13 mouse cellular contexts compared by ENCODE assay signal in genomic region chr14:122483556-122484421, GRCm38 (mm10). TPM values are rescaled to one million over a fixed set of nuclear protein-coding genes. Genes with fewer than 3 reads are reported as not detected.
A peak's percentile ranks its signal among the peaks of the same experiment; 100 is the strongest.
DNase-seq lines count a peak whose midpoint lies in the region; ATAC-seq and TF ChIP-seq lines count a peak whose summit lies in the region.
"Had no signal": no experiment of that assay in that cellular context is flagged by ENCODE, and none has a peak within 500 bp of the region (broad histone marks: within the 10 kb centered on the region; RNA-seq: fewer than 3 reads in every experiment).

No protein-coding gene starts in this region.

- H3K9me3 ChIP-seq in lung, embryonic 14.5 days (ENCODE audit: low read depth, low read length), result no peaks in the 10 kb centered on the region
- no peaks in the 10 kb centered on the region for H3K9me3 ChIP-seq in forebrain, embryonic 14.5 days (replicated peaks; ENCODE audit: control insufficient read depth, low read length)
- H3K9me3 ChIP-seq in midbrain, embryonic 10.5 days (replicated peaks), result no peaks in the 10 kb centered on the region
- H3K9me3 ChIP-seq: embryonic facial prominence, embryonic 13.5 days had no signal

- peaks cover 90% of the 10 kb centered on the region for H3K27me3 ChIP-seq in lung, embryonic 14.5 days (ENCODE audit: insufficient read depth, low read length)
- H3K27me3 ChIP-seq in forebrain, embryonic 14.5 days (replicated peaks; ENCODE audit: control insufficient read depth, insufficient read depth, low read length), result peaks cover 57% of the 10 kb centered on the region
- peaks cover 98% of the 10 kb centered on the region for H3K27me3 ChIP-seq in midbrain, embryonic 10.5 days (ENCODE audit: low read depth, poor library complexity, severe bottlenecking)
- peaks cover 9% of the 10 kb centered on the region for H3K27me3 ChIP-seq in kidney, adult 2 months (replicated peaks; ENCODE audit: control insufficient read depth, insufficient read depth, low read length)

- peak; percentile 15; the same call in 1 of the 2 replicates for ATAC-seq in lung, embryonic 14.5 days (ENCODE audit: insufficient read depth)
- ATAC-seq in forebrain, embryonic 14.5 days, result no peak
- ATAC-seq in frontal cortex, adult (ENCODE audit: low TSS enrichment), result no peak
- ATAC-seq: intestine, postnatal 0 days had no signal

- no peaks in the 10 kb centered on the region for H3K4me1 ChIP-seq in lung, embryonic 14.5 days (ENCODE audit: insufficient read depth)
- peaks cover 9% of the 10 kb centered on the region; the same call in 1 of the 2 replicates for H3K4me1 ChIP-seq in forebrain, embryonic 14.5 days (ENCODE audit: control insufficient read depth, insufficient read depth, low read length)
- H3K4me1 ChIP-seq in midbrain, embryonic 10.5 days, result peaks cover 66% of the 10 kb centered on the region
- no peaks in the 10 kb centered on the region for H3K4me1 ChIP-seq in kidney, adult 2 months (ENCODE audit: control insufficient read depth, insufficient read depth, low read length)

- no peak overlapping the region for H3K4me3 ChIP-seq in lung, embryonic 14.5 days (ENCODE audit: low read depth, low read length)
- peak overlapping the region; percentile 3; the same call in 1 of the 2 replicates for H3K4me3 ChIP-seq in forebrain, embryonic 14.5 days (ENCODE audit: low read depth, low read length)
- H3K4me3 ChIP-seq in midbrain, embryonic 10.5 days, result peak overlapping the region; percentile 44
- no peak overlapping the region for H3K4me3 ChIP-seq in kidney, adult 2 months (ENCODE audit: insufficient read depth, low read depth, low read length)
- H3K4me3 ChIP-seq: embryonic facial prominence, embryonic 13.5 days; myocyte had no signal

- 2% methylated on average over 18 of the region's 18 CpGs for WGBS in lung, embryonic 14.5 days
- WGBS in forebrain, embryonic 14.5 days, result 27% methylated on average over 18 of the region's 18 CpGs
- 2% methylated on average over 18 of the region's 18 CpGs for WGBS in midbrain, embryonic 10.5 days
- 5% methylated on average over 18 of the region's 18 CpGs for WGBS in kidney, adult 2 months

- DNase-seq in lung, embryonic 14.5 days, result no peak
- DNase-seq in lung, postnatal 4 days, result no peak
- peak; percentile 43 for DNase-seq in forebrain, embryonic 14.5 days (ENCODE audit: low spot score)
- peak; percentile 57 for DNase-seq in midbrain, embryonic 10.5 days (ENCODE audit: low spot score)
- DNase-seq in Muller cell, postnatal 12 days (ENCODE audit: inconsistent ontology term), result no peak
- no peak for DNase-seq in thymus, postnatal 14 days
- DNase-seq in kidney, adult 2 months, result no peak

- no peak overlapping the region for H3K9ac ChIP-seq in lung, embryonic 14.5 days
- peak overlapping the region; percentile 75 for H3K9ac ChIP-seq in forebrain, embryonic 14.5 days (ENCODE audit: low read length)
- H3K9ac ChIP-seq: embryonic facial prominence, embryonic 13.5 days; liver, embryonic 14.5 days had no signal

- no peaks in the 10 kb centered on the region for H3K36me3 ChIP-seq in lung, embryonic 14.5 days (ENCODE audit: insufficient read depth)
- peaks cover 1% of the 10 kb centered on the region; the same call in 1 of the 2 replicates for H3K36me3 ChIP-seq in forebrain, embryonic 14.5 days (ENCODE audit: control insufficient read depth, insufficient read depth, low read length)
- H3K36me3 ChIP-seq in midbrain, embryonic 10.5 days, result peaks cover 3% of the 10 kb centered on the region
- no peaks in the 10 kb centered on the region for H3K36me3 ChIP-seq in kidney, adult 2 months (ENCODE audit: control insufficient read depth, insufficient read depth, low read length)
- H3K36me3 ChIP-seq: embryonic facial prominence, embryonic 13.5 days had no signal

- TF ChIP-seq POLR2A in kidney, adult 2 months (IDR thresholded peaks at IDR 0.05; ENCODE audit: low read depth, low read length), result no peak

- no peak overlapping the region for H3K4me2 ChIP-seq in lung, embryonic 14.5 days
- H3K4me2 ChIP-seq in forebrain, embryonic 14.5 days (ENCODE audit: low read length), result peak overlapping the region; percentile 73
- H3K4me2 ChIP-seq: embryonic facial prominence, embryonic 13.5 days had no signal

- no peak overlapping the region for H3K27ac ChIP-seq in lung, embryonic 14.5 days (ENCODE audit: low read depth)
- H3K27ac ChIP-seq in forebrain, embryonic 14.5 days (ENCODE audit: low read depth, low read length), result peak overlapping the region; percentile 66
- H3K27ac ChIP-seq in midbrain, embryonic 10.5 days (replicated peaks), result peak overlapping the region; percentile 43
- H3K27ac ChIP-seq in kidney, adult 2 months (ENCODE audit: insufficient read depth, low read depth, low read length), result no peak overlapping the region
- H3K27ac ChIP-seq: embryonic facial prominence, embryonic 13.5 days; liver, embryonic 14.5 days had no signal

- TF ChIP-seq CTCF in lung, embryonic 14.5 days (IDR thresholded peaks at IDR 0.05; ENCODE audit: low read depth), result no peak
- no peak for TF ChIP-seq CTCF in kidney, adult 2 months (conservative IDR thresholded peaks at IDR 0.05; ENCODE audit: insufficient read depth, insufficient read length, low read depth, low read length)

RNA-seq across cellular contexts. Expression of gene Gm10837, which starts 6.6 kb away (rescaled TPM):
- not detected in 2 replicates for polyA plus RNA-seq in lung, embryonic 14.5 days (2014; fragmentation: Nextera tagmentation; extraction: Ambion mirVana)
- 0.32 and 0.55 TPM in 2 replicates for polyA plus RNA-seq in forebrain, embryonic 14.5 days (2014; fragmentation: Nextera tagmentation; extraction: Ambion mirVana)
- polyA plus RNA-seq in midbrain, embryonic 10.5 days (2016; fragmentation: Nextera tagmentation; extraction: Ambion mirVana), result 0.07 and 0.25 TPM in 2 replicates
- polyA plus RNA-seq in kidney, adult 2 months (2012; rRNA removed), result not detected in 2 replicates
- polyA plus RNA-seq: C2C12; embryonic facial prominence, embryonic 13.5 days; intestine, postnatal 0 days; liver, embryonic 14.5 days; myocyte had no signal

RNA-seq across cellular contexts. Expression of gene Zic2, which starts 8.6 kb away (rescaled TPM):
- not detected in 2 replicates for polyA plus RNA-seq in lung, embryonic 14.5 days (2014; fragmentation: Nextera tagmentation; extraction: Ambion mirVana)
- 7.3 and 9.8 TPM in 2 replicates for polyA plus RNA-seq in forebrain, embryonic 14.5 days (2014; fragmentation: Nextera tagmentation; extraction: Ambion mirVana)
- polyA plus RNA-seq in midbrain, embryonic 10.5 days (2016; fragmentation: Nextera tagmentation; extraction: Ambion mirVana), result 5.7 and 6.4 TPM in 2 replicates
- polyA plus RNA-seq in kidney, adult 2 months (2012; rRNA removed), result not detected in 2 replicates
- polyA plus RNA-seq: intestine, postnatal 0 days had no signal

RNA-seq across cellular contexts. Expression of gene Zic5, which starts 18.3 kb away (rescaled TPM):
- not detected in 2 replicates for polyA plus RNA-seq in lung, embryonic 14.5 days (2014; fragmentation: Nextera tagmentation; extraction: Ambion mirVana)
- polyA plus RNA-seq in forebrain, embryonic 14.5 days (2014; fragmentation: Nextera tagmentation; extraction: Ambion mirVana), result 9.5 and 10.9 TPM in 2 replicates
- 13.6 and 15.3 TPM in 2 replicates for polyA plus RNA-seq in midbrain, embryonic 10.5 days (2016; fragmentation: Nextera tagmentation; extraction: Ambion mirVana)
- not detected in 2 replicates for polyA plus RNA-seq in kidney, adult 2 months (2012; rRNA removed)
- polyA plus RNA-seq: intestine, postnatal 0 days; liver, embryonic 14.5 days had no signal

RNA-seq across cellular contexts. Expression of gene Gm5089, which starts 32.9 kb away (rescaled TPM):
- polyA plus RNA-seq in lung, embryonic 14.5 days (2014; fragmentation: Nextera tagmentation; extraction: Ambion mirVana), result not detected in 2 replicates
- 0.25 and 0.33 TPM in 2 replicates for polyA plus RNA-seq in forebrain, embryonic 14.5 days (2014; fragmentation: Nextera tagmentation; extraction: Ambion mirVana)
- polyA plus RNA-seq in midbrain, embryonic 10.5 days (2016; fragmentation: Nextera tagmentation; extraction: Ambion mirVana), result 0.82 and 1.3 TPM in 2 replicates
- not detected in 2 replicates for polyA plus RNA-seq in kidney, adult 2 months (2012; rRNA removed)
- polyA plus RNA-seq: C2C12; intestine, postnatal 0 days; liver, embryonic 14.5 days; myocyte had no signal

RNA-seq across cellular contexts. Expression of gene Pcca, which starts 50.3 kb away (rescaled TPM):
- 23.0 and 23.8 TPM in 2 replicates for polyA plus RNA-seq in lung, embryonic 14.5 days (2014; fragmentation: Nextera tagmentation; extraction: Ambion mirVana)
- polyA plus RNA-seq in forebrain, embryonic 14.5 days (2014; fragmentation: Nextera tagmentation; extraction: Ambion mirVana), result 25.0 and 25.7 TPM in 2 replicates
- polyA plus RNA-seq in midbrain, embryonic 10.5 days (2016; fragmentation: Nextera tagmentation; extraction: Ambion mirVana), result 30.5 TPM in 2 replicates
- 67.4 and 77.1 TPM in 2 replicates for polyA plus RNA-seq in kidney, adult 2 months (2012; rRNA removed)

Comparison
In these comparisons a context has a peak if more than half of its experiments do, and no peak if none do; other contexts are left out.
1. DNase-seq: peak in forebrain, embryonic 14.5 days (single experiment) and midbrain, embryonic 10.5 days (single experiment); none in lung, embryonic 14.5 days (single experiment), lung, postnatal 4 days (0 of 2), Muller cell, postnatal 12 days (single experiment), thymus, postnatal 14 days (single experiment) and kidney, adult 2 months (single experiment).
2. H3K27ac ChIP-seq: peak in forebrain, embryonic 14.5 days (single experiment) and midbrain, embryonic 10.5 days (single experiment); none in lung, embryonic 14.5 days (single experiment) and kidney, adult 2 months (single experiment).
3. H3K4me3 ChIP-seq: peak in forebrain, embryonic 14.5 days (single experiment) and midbrain, embryonic 10.5 days (single experiment); none in lung, embryonic 14.5 days (single experiment) and kidney, adult 2 months (single experiment).
4. RNA of gene Zic5, which starts 18.3 kb away (polyA plus RNA-seq): 13.6 to 15.3 TPM in midbrain, embryonic 10.5 days and 9.5 to 10.9 TPM in forebrain, embryonic 14.5 days; not detected in lung, embryonic 14.5 days and not detected in kidney, adult 2 months; every median in the first group is over 10 times any median in the second.